Mouse (Mus musculus) myocyte (in vitro differentiated cells): ENCODE results near the gene Mgat3. TPM values are rescaled to one million over a fixed set of nuclear protein-coding genes. Genes with fewer than 3 reads are reported as not detected.

Experiments
- H3K27me3 ChIP-seq: one replicate; pipeline ENCODE4 v1.6.1; 2011; ENCODE audit not compliant: control insufficient read depth, insufficient read depth, insufficient read length
- H3K36me3 ChIP-seq: one replicate; pipeline ENCODE4 v1.6.1; 2011; ENCODE audit not compliant: control insufficient read depth, insufficient read depth
- H3K4me2 ChIP-seq: one replicate; pipeline ENCODE4 v1.6.1; 2011; ENCODE audit warnings: low read depth, control low read depth
- H3K4me3 ChIP-seq: one replicate; pipeline ENCODE4 v1.5.1; 2011; ENCODE audit warnings: mild to moderate bottlenecking, control low read depth, moderate library complexity
- H3K79me2 ChIP-seq: one replicate; pipeline ENCODE4 v1.6.1; 2011; ENCODE audit not compliant: control insufficient read depth, insufficient read depth
- H3ac ChIP-seq: one replicate; pipeline ENCODE4 v1.6.1; 2011; ENCODE audit not compliant: control insufficient read depth, insufficient read length
- CEBPB ChIP-seq: IDR thresholded peaks from 2 replicates; pipeline ENCODE4 v1.6.1; 2011; ENCODE audit warnings: mild to moderate bottlenecking, moderate library complexity; ENCODE audit not compliant: poor library complexity, insufficient read depth, severe bottlenecking
- E2F4 ChIP-seq: IDR thresholded peaks from one replicate; pipeline ENCODE4 v1.6.1; 2011; ENCODE audit warnings: mild to moderate bottlenecking, control low read depth, moderate library complexity; ENCODE audit not compliant: insufficient read depth
- MAX ChIP-seq: IDR thresholded peaks from one replicate; pipeline ENCODE4 v1.6.1; 2011; ENCODE audit warnings: low read depth, mild to moderate bottlenecking, control low read depth
- MYOD1 ChIP-seq, 3 experiments: IDR thresholded peaks; one replicate each; pipeline ENCODE4 v1.6.1; 2011; ENCODE audit warnings: control low read depth in 2 of 3, low read depth in 2 of 3, mild to moderate bottlenecking in 2 of 3, moderate library complexity in 1 of 3; ENCODE audit not compliant: insufficient read length in 2 of 3, control insufficient read depth in 1 of 3
- MYOG ChIP-seq, 3 experiments: IDR thresholded peaks; one replicate each; pipeline ENCODE4 v1.6.1; 2011; ENCODE audit warnings: control low read depth in 2 of 3, low read depth in 2 of 3, mild to moderate bottlenecking in 2 of 3; ENCODE audit not compliant: insufficient read length in 2 of 3, control insufficient read depth in 1 of 3, insufficient read depth in 1 of 3
- POLR2A ChIP-seq: IDR thresholded peaks from one replicate; pipeline ENCODE4 v1.6.1; 2011; ENCODE audit warnings: low read depth, mild to moderate bottlenecking, control low read depth, moderate library complexity; ENCODE audit not compliant: insufficient read length
- POLR2AphosphoS2 ChIP-seq: IDR thresholded peaks from one replicate; pipeline ENCODE4 v1.6.1; 2011; ENCODE audit warnings: low read depth, control low read depth; ENCODE audit not compliant: insufficient read length
- REST ChIP-seq: IDR thresholded peaks from one replicate; pipeline ENCODE4 v1.6.1; 2011; ENCODE audit warnings: mild to moderate bottlenecking, control low read depth, moderate library complexity; ENCODE audit not compliant: insufficient read depth, insufficient read length
- SRF ChIP-seq: IDR thresholded peaks from one replicate; pipeline ENCODE4 v1.6.1; 2011; ENCODE audit warnings: low read depth; ENCODE audit not compliant: control insufficient read depth, insufficient read length
- TCF12 ChIP-seq: IDR thresholded peaks from one replicate; pipeline ENCODE4 v1.6.1; 2011; ENCODE audit warnings: mild to moderate bottlenecking, control low read depth; ENCODE audit not compliant: poor library complexity, insufficient read depth, severe bottlenecking
- TCF3 ChIP-seq: IDR thresholded peaks from one replicate; pipeline ENCODE4 v1.6.1; 2011; ENCODE audit warnings: low read depth, control low read depth; ENCODE audit not compliant: insufficient read length
- USF1 ChIP-seq: IDR thresholded peaks from one replicate; pipeline ENCODE4 v1.6.1; 2011; ENCODE audit warnings: low read depth, mild to moderate bottlenecking, control low read depth, moderate library complexity
- polyA plus RNA-seq: library from polyadenylated mRNA; unstranded; fragments of >200 nt; fragmentation: generic; extraction: Trizol; gene quantifications from one replicate; pipeline ENCODE4 v1.2.1, GENCODE M21; 2012; ENCODE audit warnings: missing spikeins

The Mgat3 gene
- polyA plus RNA-seq, 1 experiment, result 9.7 TPM

GRCm38 (mm10) chr15:80221031-80221430, 47.5 kb downstream of the Mgat3 start:
- Histone ChIP-seq H3ac (no peak overlapping the region), H3K4me3 (no peak overlapping the region), H3K79me2 (no peaks in the 10 kb centered on the region), H3K4me2 (no peak overlapping the region), H3K27me3 (no peaks in the 10 kb centered on the region), H3K36me3 (no peaks in the 10 kb centered on the region)
- TF ChIP-seq MYOD1 (IDR thresholded peaks at IDR 0.05; ENCODE audit: control insufficient read depth in 1 of 3, insufficient read length in 2 of 3, low read depth in 2 of 3), result no peak
- TF ChIP-seq USF1, result no peak
- TF ChIP-seq REST, result no peak
- no peak for TF ChIP-seq TCF12
- TF ChIP-seq MYOG (IDR thresholded peaks at IDR 0.05; ENCODE audit: control insufficient read depth in 1 of 3, insufficient read depth in 1 of 3, insufficient read length in 2 of 3, low read depth in 2 of 3), result no peak
- TF ChIP-seq E2F4, result no peak
- TF ChIP-seq POLR2AphosphoS2, result no peak
- TF ChIP-seq TCF3, result no peak
- TF ChIP-seq SRF, result no peak
- no peak for TF ChIP-seq POLR2A
- no peak for TF ChIP-seq MAX
- TF ChIP-seq CEBPB, result no peak

- Histone ChIP-seq H3ac (no peak overlapping the region), H3K79me2 (no peaks in the 10 kb centered on the region), H3K4me3 (no peak overlapping the region), H3K4me2 (no peak overlapping the region), H3K27me3 (no peaks in the 10 kb centered on the region), H3K36me3 (no peaks in the 10 kb centered on the region)
- TF ChIP-seq USF1, result no peak
- no peak for TF ChIP-seq MYOD1 (IDR thresholded peaks at IDR 0.05; ENCODE audit: control insufficient read depth in 1 of 3, insufficient read length in 2 of 3, low read depth in 2 of 3)
- no peak for TF ChIP-seq E2F4
- no peak for TF ChIP-seq CEBPB
- no peak for TF ChIP-seq MAX
- TF ChIP-seq TCF12, result no peak
- TF ChIP-seq REST, result no peak
- no peak for TF ChIP-seq POLR2A
- TF ChIP-seq SRF, result no peak
- no peak for TF ChIP-seq POLR2AphosphoS2
- TF ChIP-seq TCF3, result no peak
- no peak for TF ChIP-seq MYOG (IDR thresholded peaks at IDR 0.05; ENCODE audit: control insufficient read depth in 1 of 3, insufficient read depth in 1 of 3, insufficient read length in 2 of 3, low read depth in 2 of 3)
Measured at GRCm38 (mm10) chr15:80223751-80224150, 50.2 kb downstream of the Mgat3 start.

- Histone ChIP-seq H3K4me2 (no peak overlapping the region), H3K4me3 (no peak overlapping the region), H3K36me3 (no peaks in the 10 kb centered on the region), H3K27me3 (no peaks in the 10 kb centered on the region), H3K79me2 (no peaks in the 10 kb centered on the region), H3ac (no peak overlapping the region)
- TF ChIP-seq SRF (no peak), MYOG (IDR thresholded peaks at IDR 0.05; ENCODE audit: control insufficient read depth in 1 of 3, insufficient read depth in 1 of 3, insufficient read length in 2 of 3, low read depth in 2 of 3) (no peak), CEBPB (no peak), MYOD1 (IDR thresholded peaks at IDR 0.05; ENCODE audit: control insufficient read depth in 1 of 3, insufficient read length in 2 of 3, low read depth in 2 of 3) (no peak), TCF12 (no peak), MAX (no peak), E2F4 (no peak), REST (no peak), USF1 (no peak), POLR2A (no peak), POLR2AphosphoS2 (no peak), TCF3 (no peak)
Measured at GRCm38 (mm10) chr15:80225208-80225607, 51.7 kb downstream of the Mgat3 start.

- no peaks in the 10 kb centered on the region for H3K27me3 ChIP-seq
- no peak overlapping the region for H3K4me2 ChIP-seq
- no peak overlapping the region for H3K4me3 ChIP-seq
- H3K36me3 ChIP-seq, result no peaks in the 10 kb centered on the region
- H3ac ChIP-seq, result no peak overlapping the region
- H3K79me2 ChIP-seq, result no peaks in the 10 kb centered on the region
- no peak for TF ChIP-seq REST
- TF ChIP-seq TCF3, result no peak
- TF ChIP-seq SRF, result no peak
- no peak for TF ChIP-seq MYOD1 (IDR thresholded peaks at IDR 0.05; ENCODE audit: control insufficient read depth in 1 of 3, insufficient read length in 2 of 3, low read depth in 2 of 3)
- no peak for TF ChIP-seq USF1
- TF ChIP-seq MYOG (IDR thresholded peaks at IDR 0.05; ENCODE audit: control insufficient read depth in 1 of 3, insufficient read depth in 1 of 3, insufficient read length in 2 of 3, low read depth in 2 of 3), result no peak
- TF ChIP-seq MAX, result no peak
- TF ChIP-seq POLR2AphosphoS2, result no peak
- TF ChIP-seq CEBPB, result no peak
- TF ChIP-seq TCF12, result no peak
- TF ChIP-seq E2F4, result no peak
- no peak for TF ChIP-seq POLR2A
Measured at GRCm38 (mm10) chr15:80225796-80226195, 52.3 kb downstream of the Mgat3 start.
